Mouse (Mus musculus) intestine, embryonic 16.5 days (tissue): Measurements from ENCODE around the gene Amigo3. TPM values are rescaled to one million over a fixed set of nuclear protein-coding genes. Genes with fewer than 3 reads are reported as not detected.
A peak's percentile ranks its signal among the peaks of the same experiment; 100 is the strongest.
"Not testable (repeated sequence)": the region's sequence is repeated elsewhere in the genome, so short reads cannot be mapped to it uniquely, and the experiment has no call there.

Source experiments
- ATAC-seq: fragments of 200-750 bp; cut with Nextera tagmentation; 2 replicates; pipeline ENCODE4 v1.8.0; 2017; ENCODE audit warnings: moderate TSS enrichment, moderate library complexity
- H3K27ac ChIP-seq: fragments of 300-500 bp; sonication (generic); 2 replicates; pipeline ENCODE4 v1.5.1; 2014; ENCODE audit warnings: mild to moderate bottlenecking, low read length
- H3K27me3 ChIP-seq: fragments of 300-500 bp; sonication (generic); replicated peaks from 2 replicates; pipeline ENCODE4 v1.6.1; 2014; ENCODE audit warnings: low read length, control low read depth, mixed read lengths; ENCODE audit not compliant: control insufficient read depth, insufficient read depth
- H3K36me3 ChIP-seq: fragments of 300-500 bp; sonication (generic); 2 replicates; pipeline ENCODE4 v1.6.1; 2014; ENCODE audit warnings: low read length, control low read depth; ENCODE audit not compliant: control insufficient read depth, insufficient read depth
- H3K4me1 ChIP-seq: fragments of 300-500 bp; sonication (generic); 2 replicates; pipeline ENCODE4 v1.6.1; 2014; ENCODE audit warnings: low read length, control low read depth, mixed read lengths; ENCODE audit not compliant: control insufficient read depth, insufficient read depth
- H3K4me2 ChIP-seq: fragments of 300-500 bp; sonication (generic); 2 replicates; pipeline ENCODE4 v1.6.1; 2014; ENCODE audit warnings: low read depth, low read length, control low read depth
- H3K4me3 ChIP-seq: fragments of 300-500 bp; sonication (generic); 2 replicates; pipeline ENCODE4 v1.5.1; 2014; ENCODE audit warnings: mild to moderate bottlenecking, low read length
- H3K9ac ChIP-seq: fragments of 300-500 bp; sonication (generic); 2 replicates; pipeline ENCODE4 v1.6.1; 2014; ENCODE audit warnings: low read depth, low read length
- H3K9me3 ChIP-seq: fragments of 300-500 bp; sonication (generic); 2 replicates; pipeline ENCODE4 v1.6.1; 2016; ENCODE audit warnings: low read length, control low read depth; ENCODE audit not compliant: control insufficient read depth
- WGBS: fragments of 180-500 bp; shearing (Covaris S2); extraction: QIAGEN DNeasy Blood & Tissue Kit; methylation state at CpG from one replicate; pipeline ENCODE4 v1.1.7; 2014; 5-methylcytosine and 5-hydroxymethylcytosine counted together
- polyA plus RNA-seq: library from polyadenylated mRNA; unstranded; fragments of >200 nt; fragmentation: Nextera tagmentation; extraction: Ambion mirVana; gene quantifications from 2 replicates; pipeline ENCODE4 v1.2.1, GENCODE M21; 2015

Gene Amigo3
- polyA plus RNA-seq: 3.2 and 4.2 TPM in 2 replicates

DNA sequence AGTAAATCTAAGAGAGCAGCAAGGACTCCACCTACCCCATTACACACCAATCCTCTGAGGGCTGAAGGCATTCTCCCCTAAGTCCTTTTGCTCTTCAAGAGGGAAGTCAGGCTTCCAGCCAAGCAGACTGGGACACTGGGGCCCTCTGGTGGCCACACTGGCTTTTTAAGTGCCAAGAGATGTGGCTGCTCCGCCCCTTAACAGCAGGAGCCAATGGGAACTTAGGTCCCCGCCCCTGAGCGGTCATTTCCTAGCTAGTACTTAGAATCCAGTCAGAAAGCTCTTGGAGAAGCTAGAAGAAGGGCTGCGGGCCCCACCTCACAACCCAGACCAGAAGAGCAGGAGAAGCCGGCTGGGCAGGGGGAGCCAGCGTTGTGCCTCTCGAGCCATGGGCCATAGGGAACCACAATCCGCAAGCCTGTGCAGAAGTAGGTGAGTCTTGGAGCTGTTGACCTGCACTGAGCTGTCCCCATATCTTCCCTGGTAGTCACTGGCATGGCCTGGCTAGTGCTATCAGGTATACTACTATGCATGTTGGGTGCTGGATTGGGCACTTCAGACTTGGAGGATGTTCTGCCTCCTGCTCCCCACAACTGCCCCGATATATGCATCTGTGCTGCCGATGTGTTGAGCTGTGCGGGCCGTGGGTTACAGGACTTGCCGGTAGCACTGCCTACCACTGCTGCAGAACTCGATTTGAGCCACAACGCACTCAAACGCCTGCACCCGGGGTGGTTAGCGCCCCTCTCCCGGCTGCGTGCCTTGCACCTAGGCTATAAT is at the start of gene Amigo3:
Amigo3 (plus strand) TSS at position 275 of the 780 bp plus-strand sequence.
- H3K4me3 ChIP-seq: peak within 1 kb of the TSS; percentile 31
- H3K27ac ChIP-seq: peak within 1 kb of the TSS; percentile 70
- no peaks in the 10 kb centered on the region for H3K9me3 ChIP-seq
- H3K27me3 ChIP-seq: no peaks in the 10 kb centered on the region
- WGBS: 55% methylated on average over 20 of the region's 20 CpGs
- peak within 1 kb of the TSS; percentile 82 for H3K9ac ChIP-seq
- peaks cover 36% of the 10 kb centered on the region for H3K4me1 ChIP-seq
- H3K4me2 ChIP-seq: peak within 1 kb of the TSS; percentile 56
- ATAC-seq: peak; percentile 45
- H3K36me3 ChIP-seq: peaks cover 28% of the 10 kb centered on the region

DNA sequence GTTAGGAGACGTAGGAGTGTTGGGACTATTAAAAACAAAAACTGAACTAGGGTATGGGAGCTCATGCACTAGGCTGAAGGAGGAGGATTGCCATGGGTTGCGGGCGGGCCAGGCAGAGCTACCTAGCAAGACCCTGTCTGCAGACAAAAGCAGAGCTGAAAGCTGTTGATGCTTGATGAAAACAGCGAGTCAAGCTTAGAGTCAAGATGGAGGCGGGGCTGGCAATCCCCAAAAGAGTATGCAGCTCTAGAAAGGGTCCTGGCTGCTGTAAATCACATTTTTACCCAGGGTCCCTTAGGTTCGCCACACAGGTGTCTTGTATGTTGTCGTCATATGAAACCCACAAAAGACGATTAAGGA is 49.4 kb upstream of the Amigo3 start:
- peak overlapping the region; percentile 99 for H3K9ac ChIP-seq
- 13% methylated on average over 8 of the region's 8 CpGs for WGBS

DNA sequence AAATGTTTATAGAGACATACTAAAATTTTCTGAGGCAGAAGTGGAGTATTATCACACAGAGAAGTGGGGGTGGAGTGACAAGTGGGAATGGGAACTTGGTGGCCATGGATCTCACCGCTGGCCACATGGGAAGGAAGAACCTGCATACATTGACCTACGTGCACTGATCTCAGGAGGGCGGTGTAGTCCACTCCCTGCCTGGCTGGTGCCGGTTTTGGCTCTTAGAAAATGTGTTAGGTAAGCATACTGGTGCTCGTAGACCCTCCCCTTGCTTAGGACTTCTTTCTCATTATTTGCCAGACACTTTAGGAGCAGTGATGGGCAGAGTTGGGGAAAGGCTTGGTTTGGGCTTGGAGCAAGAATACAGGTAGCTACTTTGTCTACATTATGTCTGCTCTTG is 44.9 kb upstream of the Amigo3 start:
- no peak overlapping the region; the same call in 1 of the 2 replicates for H3K27ac ChIP-seq
- no peaks in the 10 kb centered on the region for H3K27me3 ChIP-seq
- no peak overlapping the region for H3K4me2 ChIP-seq
- H3K4me1 ChIP-seq: peaks cover 20% of the 10 kb centered on the region
- 0 out of 2 replicates have a peak, but pooled peaks cover 3% of the 10 kb centered on the region for H3K36me3 ChIP-seq
- no peak overlapping the region for H3K4me3 ChIP-seq
- no peak overlapping the region for H3K9ac ChIP-seq
- no peaks in the 10 kb centered on the region for H3K9me3 ChIP-seq
- WGBS: 84% methylated on average over 5 of the region's 5 CpGs
- ATAC-seq: no peak

More for the DNA sequence above, 49.4 kb upstream of the Amigo3 start:
- peak overlapping the region; percentile 81 for H3K4me2 ChIP-seq
- H3K9me3 ChIP-seq: no peaks in the 10 kb centered on the region
- no peak for ATAC-seq
- peaks cover 22% of the 10 kb centered on the region for H3K4me1 ChIP-seq
- H3K27ac ChIP-seq: no peak overlapping the region; the same call in 1 of the 2 replicates
- peak overlapping the region; percentile 99 for H3K4me3 ChIP-seq
- H3K27me3 ChIP-seq: no peaks in the 10 kb centered on the region
- no peaks in the 10 kb centered on the region for H3K36me3 ChIP-seq

DNA sequence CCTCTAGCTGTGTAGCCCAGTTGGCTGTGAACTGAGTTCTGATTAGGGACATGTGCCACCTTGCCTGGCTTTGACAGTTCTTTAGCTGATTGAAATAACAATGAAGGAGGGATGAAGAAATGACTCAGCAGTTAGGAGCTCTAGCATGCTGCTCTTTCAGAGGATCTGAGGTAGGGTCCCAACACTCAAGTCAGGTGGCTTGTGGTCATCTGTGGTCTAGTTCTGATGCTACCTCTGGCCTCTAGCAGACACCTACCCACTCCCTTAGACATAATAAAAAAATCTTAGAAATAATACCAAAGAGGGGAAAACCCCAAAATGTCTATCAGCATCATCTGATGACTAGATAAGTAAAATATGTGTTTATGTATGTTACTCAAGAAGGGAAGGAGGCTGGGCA is 42.6 kb upstream of the Amigo3 start:
- Histone ChIP-seq H3K4me1 (0 out of 2 replicates have a peak, but pooled peaks cover 5% of the 10 kb centered on the region), H3K4me2 (no peak overlapping the region), H3K36me3 (0 out of 2 replicates have a peak, but pooled peaks cover 3% of the 10 kb centered on the region), H3K9ac (no peak overlapping the region), H3K9me3 (no peaks in the 10 kb centered on the region), H3K4me3 (no peak overlapping the region), H3K27ac (no peak overlapping the region), H3K27me3 (no peaks in the 10 kb centered on the region)
- no peak for ATAC-seq

DNA sequence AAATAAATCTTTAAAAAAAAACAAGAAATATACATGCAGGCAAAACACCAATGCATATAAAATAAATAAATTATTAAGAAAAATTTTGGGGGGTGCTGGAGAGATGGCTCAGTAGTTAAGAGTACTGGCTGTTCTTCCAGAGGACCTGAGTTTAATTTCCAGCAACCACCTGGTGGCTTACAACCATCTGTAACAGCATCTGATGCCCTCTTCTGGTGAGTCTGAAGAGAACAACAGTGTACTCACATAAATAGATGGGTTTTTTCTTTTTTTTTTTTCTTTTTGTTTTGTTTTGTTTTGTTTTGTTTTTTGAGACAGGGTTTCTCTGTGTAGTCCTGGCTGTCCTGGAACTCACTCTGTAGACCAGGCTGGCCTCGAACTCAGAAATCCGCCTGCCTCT is 39.4 kb upstream of the Amigo3 start:
- not testable (repeated sequence) for H3K36me3 ChIP-seq, H3K4me3 ChIP-seq, H3K4me2 ChIP-seq, H3K9ac ChIP-seq, H3K27me3 ChIP-seq, H3K9me3 ChIP-seq, H3K4me1 ChIP-seq, ATAC-seq, H3K27ac ChIP-seq
- WGBS: 94% methylated on average over 2 of the region's 2 CpGs

DNA sequence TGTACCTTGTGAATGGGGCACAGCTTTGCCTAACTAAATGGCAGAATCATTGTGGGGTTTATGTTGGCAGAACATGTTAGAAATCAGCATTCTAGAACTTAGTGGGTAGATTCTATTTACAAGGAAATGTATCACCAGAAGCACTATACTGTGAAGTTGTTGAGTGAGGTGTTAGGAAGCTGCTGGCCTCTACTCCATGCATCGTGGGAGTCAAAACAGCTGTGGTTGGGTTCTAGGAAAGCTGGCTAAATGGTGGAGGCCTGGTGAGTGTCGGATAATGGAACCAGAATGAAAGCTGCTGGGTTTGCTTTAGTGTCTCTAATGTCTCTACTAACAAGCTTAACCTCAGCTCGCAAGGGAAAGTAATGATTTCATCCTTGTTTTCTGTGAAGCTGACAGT is 35.8 kb upstream of the Amigo3 start:
- Histone ChIP-seq H3K4me3 (no peak overlapping the region), H3K36me3 (0 out of 2 replicates have a peak, but pooled peaks cover 3% of the 10 kb centered on the region), H3K4me2 (no peak overlapping the region), H3K27me3 (no peaks in the 10 kb centered on the region), H3K9ac (no peak overlapping the region), H3K27ac (no peak overlapping the region), H3K9me3 (no peaks in the 10 kb centered on the region), H3K4me1 (no peaks in the 10 kb centered on the region)
- no peak for ATAC-seq
- 83% methylated on average over 3 of the region's 3 CpGs for WGBS

DNA sequence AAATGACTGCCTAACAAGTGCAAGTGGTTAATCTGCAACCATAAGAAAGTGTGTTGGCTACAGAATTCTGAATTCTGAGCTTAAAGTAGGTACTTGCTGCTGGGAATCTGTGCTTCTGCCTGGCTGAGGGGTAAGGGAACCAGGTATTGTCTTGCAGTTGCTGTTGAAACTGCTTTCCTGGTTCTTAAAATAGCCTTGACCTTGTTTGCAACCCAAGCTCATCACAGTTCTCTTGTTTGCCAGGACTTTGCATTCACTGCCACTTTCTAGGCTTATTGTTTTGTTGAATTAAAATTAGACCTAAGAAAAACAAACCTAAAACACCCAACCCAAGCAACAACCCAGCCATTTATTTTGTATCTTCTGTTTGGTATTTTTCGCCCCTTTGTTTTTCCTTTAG is 32.2 kb upstream of the Amigo3 start:
- Histone ChIP-seq H3K27ac (no peak overlapping the region), H3K4me3 (no peak overlapping the region), H3K9ac (no peak overlapping the region), H3K36me3 (peaks cover 5% of the 10 kb centered on the region), H3K27me3 (no peaks in the 10 kb centered on the region), H3K9me3 (no peaks in the 10 kb centered on the region), H3K4me2 (no peak overlapping the region), H3K4me1 (no peaks in the 10 kb centered on the region)
- no peak for ATAC-seq
- 78% methylated on average over 1 of the region's 1 CpGs for WGBS

DNA sequence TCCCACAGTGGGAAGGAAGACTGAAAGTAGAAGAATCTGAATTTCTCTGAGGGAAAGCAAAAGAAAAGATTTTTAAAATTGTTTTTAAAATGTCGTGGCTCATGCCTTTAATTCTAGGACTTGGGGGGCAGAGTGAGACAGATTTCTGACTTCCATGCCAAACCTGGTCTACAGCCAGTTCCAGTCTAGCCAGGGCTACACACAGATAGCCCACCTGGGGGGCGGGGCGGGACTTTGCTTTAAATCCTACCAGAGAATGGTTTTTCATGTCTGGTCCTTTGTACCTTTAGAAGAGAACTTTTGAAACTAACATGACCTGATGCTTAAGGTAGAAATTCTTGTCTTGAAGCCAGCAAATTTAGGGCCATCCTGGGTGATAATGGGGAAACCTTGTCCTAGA is 29.7 kb upstream of the Amigo3 start:
- 94% methylated on average over 3 of the region's 3 CpGs for WGBS
- no peak overlapping the region for H3K4me3 ChIP-seq
- peaks cover 12% of the 10 kb centered on the region for H3K36me3 ChIP-seq
- H3K4me1 ChIP-seq: no peaks in the 10 kb centered on the region
- H3K4me2 ChIP-seq: no peak overlapping the region
- H3K27me3 ChIP-seq: no peaks in the 10 kb centered on the region
- H3K27ac ChIP-seq: no peak overlapping the region
- ATAC-seq: no peak
- H3K9me3 ChIP-seq: no peaks in the 10 kb centered on the region
- H3K9ac ChIP-seq: no peak overlapping the region

DNA sequence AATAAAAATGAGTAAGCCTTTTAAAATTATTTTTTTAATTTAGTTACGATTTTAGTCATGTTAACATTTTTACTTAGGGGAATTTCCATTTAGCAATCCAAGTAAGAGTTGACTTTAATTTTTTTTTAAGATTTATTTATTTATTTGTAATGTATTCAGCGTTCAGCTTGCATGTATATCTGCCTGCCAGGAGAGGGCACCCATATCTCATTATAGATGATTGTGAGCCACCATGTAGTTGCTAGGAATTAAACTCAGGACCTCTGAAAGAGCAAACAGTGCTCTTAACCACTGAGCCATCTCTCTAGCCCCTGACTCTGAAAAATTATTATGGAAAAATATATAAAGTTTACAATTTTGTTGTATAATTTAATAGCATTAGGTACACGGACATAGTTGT is 26.4 kb upstream of the Amigo3 start:
- Histone ChIP-seq H3K36me3 (peaks cover 12% of the 10 kb centered on the region), H3K9ac (no peak overlapping the region), H3K4me3 (no peak overlapping the region), H3K27me3 (no peaks in the 10 kb centered on the region), H3K27ac (no peak overlapping the region), H3K4me2 (no peak overlapping the region), H3K9me3 (no peaks in the 10 kb centered on the region), H3K4me1 (no peaks in the 10 kb centered on the region)
- 88% methylated on average over 3 of the region's 3 CpGs for WGBS
- ATAC-seq: no peak

DNA sequence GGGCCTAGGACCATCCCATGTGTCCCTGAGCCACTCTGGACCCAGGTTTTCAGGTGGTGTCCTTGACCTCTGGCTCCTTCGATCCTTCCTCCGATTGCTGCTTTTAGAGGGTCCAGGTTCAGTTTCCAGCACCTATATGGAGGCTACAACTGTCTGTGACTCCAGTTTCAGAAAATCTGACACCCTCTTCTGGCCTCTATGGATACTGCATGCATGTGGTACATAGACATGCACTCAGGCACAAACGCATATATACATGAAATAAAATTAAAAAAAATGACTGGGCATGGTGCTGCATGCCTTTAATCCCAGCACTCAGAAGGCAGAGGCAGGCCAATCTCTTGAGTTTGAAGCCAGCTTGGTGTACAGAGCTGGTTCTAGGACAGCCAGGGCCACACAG is 25.1 kb upstream of the Amigo3 start:
- Histone ChIP-seq H3K4me3 (no peak overlapping the region), H3K9me3 (no peaks in the 10 kb centered on the region), H3K9ac (no peak overlapping the region), H3K27ac (no peak overlapping the region), H3K4me1 (no peaks in the 10 kb centered on the region), H3K4me2 (no peak overlapping the region), H3K36me3 (peaks cover 12% of the 10 kb centered on the region), H3K27me3 (no peaks in the 10 kb centered on the region)
- ATAC-seq: no peak
- WGBS: 96% methylated on average over 3 of the region's 3 CpGs
